Mouse (Mus musculus): Measurements from ENCODE around the gene Urm1.

DNA sequence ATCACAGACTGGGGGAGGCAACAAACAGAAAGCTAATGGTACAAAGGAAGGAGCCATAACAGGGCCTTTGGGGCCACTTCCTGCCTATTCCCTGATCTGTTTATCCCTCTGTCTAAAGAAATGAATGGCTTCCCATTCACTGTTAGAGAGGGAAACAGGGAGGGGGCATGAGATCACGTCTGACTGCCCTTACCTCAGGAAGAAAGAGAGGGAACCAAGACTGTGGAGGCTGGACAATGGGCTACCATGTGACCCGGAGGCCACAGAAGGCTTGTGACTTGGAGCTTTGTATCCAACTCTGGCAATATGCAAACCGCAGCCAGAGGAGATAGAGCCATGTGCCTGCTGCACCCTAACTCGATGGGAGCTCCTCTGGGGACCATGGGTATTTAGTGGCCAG lies 35.6 kb upstream of the Urm1 start:
- TF ChIP-seq CTCF (IDR thresholded peaks at IDR 0.05; ENCODE audit: low read depth, low read length) = no peak
- TF ChIP-seq TAL1 (conservative IDR thresholded peaks at IDR 0.05; ENCODE audit: low read depth, low read length) = no peak
- no peak for TF ChIP-seq POLR2AphosphoS5 (IDR thresholded peaks at IDR 0.05; ENCODE audit: insufficient replicate concordance, low read depth, low read length)
